In genomic region chr2:62147636-62148035, GRCm38 (mm10) we compare ENCODE assay signal across 17 mouse cellular contexts.
DNase-seq lines count a peak whose midpoint lies in the region; ATAC-seq and TF ChIP-seq lines count a peak whose summit lies in the region.
"Had no signal": no experiment of that assay in that cellular context is flagged by ENCODE, and none has a peak within 500 bp of the region (broad histone marks: within the 10 kb centered on the region; RNA-seq: fewer than 3 reads in every experiment).

No protein-coding gene starts in this region.

- DNase-seq in forebrain, postnatal 0 days, result peak; percentile 23
- DNase-seq in forebrain, embryonic 10.5 days (ENCODE audit: extremely low spot score, low spot score), result no peak
- DNase-seq in layer of hippocampus, adult 11-12 months (ENCODE audit: low spot score), result peak; percentile 36
- no peak for DNase-seq in layer of hippocampus, adult 9-10 months (ENCODE audit: low spot score)
- DNase-seq in right cerebral cortex, postnatal 10 days (ENCODE audit: low spot score in 2 of 2), result peak; percentile 37
- DNase-seq in right cerebral cortex, postnatal 14 days, result no peak
- DNase-seq in adipocyte (ENCODE audit: low spot score), result no peak
- DNase-seq: cerebellum, adult 18-20 months; gastrocnemius, postnatal 14 days; kidney, adult 18-20 months; kidney, postnatal 25 days; liver, embryonic 13.5 days had no signal

- ATAC-seq in forebrain, postnatal 0 days, result peak; percentile 83
- ATAC-seq: Patski had no signal

- no peaks in the 10 kb centered on the region for H3K36me3 ChIP-seq in forebrain, postnatal 0 days (ENCODE audit: insufficient read depth)
- H3K36me3 ChIP-seq in forebrain, embryonic 10.5 days (replicated peaks), result no peaks in the 10 kb centered on the region
- H3K36me3 ChIP-seq: heart, embryonic 10.5 days; liver, embryonic 13.5 days; stomach, embryonic 15.5 days had no signal

- no peaks in the 10 kb centered on the region for H3K27me3 ChIP-seq in forebrain, postnatal 0 days (ENCODE audit: insufficient read depth, low read length)
- no peaks in the 10 kb centered on the region for H3K27me3 ChIP-seq in forebrain, embryonic 10.5 days (ENCODE audit: poor library complexity, severe bottlenecking)
- H3K27me3 ChIP-seq: liver, embryonic 13.5 days; megakaryocyte, embryonic 14.5 days; stomach, embryonic 15.5 days had no signal

- 49% methylated on average over 3 of the region's 3 CpGs for WGBS in forebrain, postnatal 0 days
- 76% methylated on average over 3 of the region's 3 CpGs for whole genome bisulfite sequencing in forebrain, embryonic 10.5 days
- 23% methylated on average over 3 of the region's 3 CpGs for WGBS in olfactory bulb, adult 2 months

- H3K27ac ChIP-seq in forebrain, postnatal 0 days (ENCODE audit: low read depth, low read length), result no peak overlapping the region
- no peak overlapping the region for H3K27ac ChIP-seq in forebrain, embryonic 10.5 days
- H3K27ac ChIP-seq in olfactory bulb, adult 2 months (ENCODE audit: insufficient read depth, low read depth, low read length), result peak overlapping the region; percentile 90
- H3K27ac ChIP-seq: heart, embryonic 10.5 days; liver, embryonic 13.5 days; stomach, embryonic 15.5 days had no signal

- no peak overlapping the region for H3K4me2 ChIP-seq in forebrain, postnatal 0 days (ENCODE audit: low read depth)
- H3K4me2 ChIP-seq: liver, embryonic 13.5 days; stomach, embryonic 15.5 days had no signal

- TF ChIP-seq POLR2A in olfactory bulb, adult 2 months (IDR thresholded peaks at IDR 0.05; ENCODE audit: insufficient read depth, low read depth, low read length), result no peak

- no peaks in the 10 kb centered on the region for H3K9me3 ChIP-seq in forebrain, postnatal 0 days (ENCODE audit: low read length)
- no peaks in the 10 kb centered on the region for H3K9me3 ChIP-seq in forebrain, embryonic 10.5 days
- H3K9me3 ChIP-seq: heart, embryonic 10.5 days; liver, embryonic 13.5 days; megakaryocyte, embryonic 14.5 days; stomach, embryonic 15.5 days had no signal

- H3K4me1 ChIP-seq in forebrain, postnatal 0 days (ENCODE audit: insufficient read depth), result no peaks in the 10 kb centered on the region
- H3K4me1 ChIP-seq in forebrain, embryonic 10.5 days, result no peaks in the 10 kb centered on the region
- H3K4me1 ChIP-seq in olfactory bulb, adult 2 months (ENCODE audit: control insufficient read depth, insufficient read depth, low read length), result no peaks in the 10 kb centered on the region
- H3K4me1 ChIP-seq: liver, embryonic 13.5 days; megakaryocyte, embryonic 14.5 days; stomach, embryonic 15.5 days had no signal

- no peak overlapping the region for H3K9ac ChIP-seq in forebrain, postnatal 0 days
- H3K9ac ChIP-seq: liver, embryonic 13.5 days; stomach, embryonic 15.5 days had no signal

- no peak overlapping the region for H3K4me3 ChIP-seq in forebrain, postnatal 0 days (ENCODE audit: low read depth, low read length)
- H3K4me3 ChIP-seq in forebrain, embryonic 10.5 days, result no peak overlapping the region
- H3K4me3 ChIP-seq in olfactory bulb, adult 2 months (ENCODE audit: insufficient read depth, low read depth, low read length), result no peak overlapping the region
- H3K4me3 ChIP-seq: heart, embryonic 10.5 days; liver, embryonic 13.5 days; megakaryocyte, embryonic 14.5 days; stomach, embryonic 15.5 days had no signal

- no peak for TF ChIP-seq CTCF in forebrain, postnatal 0 days (IDR thresholded peaks at IDR 0.05; ENCODE audit: low read depth)
- TF ChIP-seq CTCF in olfactory bulb, adult 2 months (IDR thresholded peaks at IDR 0.05; ENCODE audit: insufficient read depth, low read depth, low read length), result no peak

Comparison
In these comparisons a context has a peak if more than half of its experiments do, and no peak if none do; other contexts are left out.
1. DNase-seq: peak in forebrain, postnatal 0 days (single experiment), layer of hippocampus, adult 11-12 months (single experiment) and right cerebral cortex, postnatal 10 days (2 of 2); none in forebrain, embryonic 10.5 days (single experiment), layer of hippocampus, adult 9-10 months (single experiment), right cerebral cortex, postnatal 14 days (single experiment) and adipocyte (single experiment).